Mouse (Mus musculus) forebrain, embryonic 15.5 days (tissue): Measurements from ENCODE around the gene Stac. TPM values are rescaled to one million over a fixed set of nuclear protein-coding genes. Genes with fewer than 3 reads are reported as not detected.

ENCODE experiments used
- ATAC-seq: fragments of 200-750 bp; cut with Nextera tagmentation; replicated peaks from 2 replicates; pipeline ENCODE4 v1.8.0; 2017; ENCODE audit warnings: mild to moderate bottlenecking, moderate TSS enrichment, moderate library complexity
- H3K27ac ChIP-seq: fragments of 300-500 bp; sonication (generic); replicated peaks from 2 replicates; pipeline ENCODE4 v1.5.1; 2015; ENCODE audit warnings: mild to moderate bottlenecking, inconsistent platforms
- H3K27me3 ChIP-seq: fragments of 300-500 bp; sonication (generic); 2 replicates; pipeline ENCODE4 v1.6.1; 2015; ENCODE audit warnings: inconsistent platforms
- H3K36me3 ChIP-seq: fragments of 300-500 bp; sonication (generic); 2 replicates; pipeline ENCODE4 v1.6.1; 2015; ENCODE audit warnings: mild to moderate bottlenecking, inconsistent platforms
- H3K4me1 ChIP-seq: fragments of 300-500 bp; sonication (generic); 2 replicates; pipeline ENCODE4 v1.6.1; 2015; ENCODE audit warnings: inconsistent platforms
- H3K4me2 ChIP-seq: fragments of 300-500 bp; sonication (generic); replicated peaks from 2 replicates; pipeline ENCODE4 v1.6.1; 2015; ENCODE audit warnings: mild to moderate bottlenecking, inconsistent platforms
- H3K4me3 ChIP-seq: fragments of 300-500 bp; sonication (generic); 2 replicates; pipeline ENCODE4 v1.5.1; 2015; ENCODE audit warnings: mild to moderate bottlenecking, inconsistent platforms
- H3K9ac ChIP-seq: fragments of 300-500 bp; sonication (generic); replicated peaks from 2 replicates; pipeline ENCODE4 v1.6.1; 2015; ENCODE audit warnings: mild to moderate bottlenecking, inconsistent platforms
- H3K9me3 ChIP-seq: fragments of 300-500 bp; sonication (generic); 2 replicates; pipeline ENCODE4 v1.6.1; 2016; ENCODE audit warnings: inconsistent platforms
- WGBS: fragments of 180-500 bp; shearing (Covaris S2); methylation state at CpG from one replicate; pipeline ENCODE4 v1.1.7; 2015; ENCODE audit warnings: mixed read lengths; 5-methylcytosine and 5-hydroxymethylcytosine counted together
- polyA plus RNA-seq: library from polyadenylated mRNA; unstranded; fragments of >200 nt; fragmentation: Nextera tagmentation; extraction: Ambion mirVana; gene quantifications from 2 replicates; pipeline ENCODE4 v1.2.1, GENCODE M21; 2015

Gene Stac
- 3.5 and 4.0 TPM in 2 replicates for polyA plus RNA-seq

GRCm38 (mm10) chr9:111689680-111690483, at the start of gene Stac:
Stac (minus strand) TSS chr9:111690348.
- peaks cover 17% of the 10 kb centered on the region for H3K4me1 ChIP-seq
- 3% methylated on average over 64 of the region's 64 CpGs for WGBS
- H3K4me3 ChIP-seq: peak within 1 kb of the TSS; percentile 51
- H3K9me3 ChIP-seq: no peaks in the 10 kb centered on the region
- H3K27me3 ChIP-seq: no peaks in the 10 kb centered on the region
- H3K9ac ChIP-seq: peak within 1 kb of the TSS; percentile 57
- peak within 1 kb of the TSS; percentile 89 for H3K4me2 ChIP-seq
- H3K36me3 ChIP-seq: no peaks in the 10 kb centered on the region
- H3K27ac ChIP-seq: no peak within 1 kb of the TSS
- ATAC-seq: peak; percentile 80

- H3K27ac ChIP-seq: no peak overlapping the region
These were observed 49.5 kb upstream of the Stac start for GRCm38 (mm10) chr9:111739431-111740245.

GRCm38 (mm10) chr9:111739026-111739425, 48.9 kb upstream of the Stac start:
- ATAC-seq: no peak
- no peaks in the 10 kb centered on the region for H3K9me3 ChIP-seq
- H3K36me3 ChIP-seq: no peaks in the 10 kb centered on the region
- no peak overlapping the region for H3K4me3 ChIP-seq
- no peak overlapping the region for H3K27ac ChIP-seq
- no peaks in the 10 kb centered on the region for H3K4me1 ChIP-seq
- H3K27me3 ChIP-seq: no peaks in the 10 kb centered on the region
- 77% methylated on average over 3 of the region's 3 CpGs for WGBS
- H3K4me2 ChIP-seq: no peak overlapping the region
- H3K9ac ChIP-seq: no peak overlapping the region

More at GRCm38 (mm10) chr9:111739431-111740245, 49.5 kb upstream of the Stac start:
- Histone ChIP-seq H3K4me1 (no peaks in the 10 kb centered on the region), H3K36me3 (no peaks in the 10 kb centered on the region), H3K4me2 (no peak overlapping the region), H3K9me3 (no peaks in the 10 kb centered on the region), H3K27me3 (no peaks in the 10 kb centered on the region), H3K4me3 (no peak overlapping the region), H3K9ac (no peak overlapping the region)
- 74% methylated on average over 10 of the region's 10 CpGs for WGBS
- no peak for ATAC-seq

- Histone ChIP-seq H3K4me2 (no peak overlapping the region), H3K9me3 (no peaks in the 10 kb centered on the region), H3K27me3 (no peaks in the 10 kb centered on the region), H3K9ac (no peak overlapping the region), H3K4me1 (no peaks in the 10 kb centered on the region), H3K36me3 (no peaks in the 10 kb centered on the region), H3K27ac (no peak overlapping the region), H3K4me3 (no peak overlapping the region)
- 84% methylated on average over 2 of the region's 2 CpGs for WGBS
- no peak for ATAC-seq
These were observed 47.6 kb upstream of the Stac start for GRCm38 (mm10) chr9:111737796-111738195.

GRCm38 (mm10) chr9:111735931-111736330, 45.8 kb upstream of the Stac start:
- no peaks in the 10 kb centered on the region for H3K36me3 ChIP-seq
- H3K4me3 ChIP-seq: no peak overlapping the region
- H3K9me3 ChIP-seq: no peaks in the 10 kb centered on the region
- no peak overlapping the region for H3K27ac ChIP-seq
- ATAC-seq: no peak
- no peaks in the 10 kb centered on the region for H3K27me3 ChIP-seq
- H3K9ac ChIP-seq: no peak overlapping the region
- H3K4me1 ChIP-seq: no peaks in the 10 kb centered on the region
- H3K4me2 ChIP-seq: no peak overlapping the region
- 83% methylated on average over 3 of the region's 3 CpGs for WGBS

- 87% methylated on average over 9 of the region's 9 CpGs for WGBS
- H3K27ac ChIP-seq: no peak overlapping the region
- H3K4me1 ChIP-seq: no peaks in the 10 kb centered on the region
- no peak overlapping the region for H3K4me3 ChIP-seq
- no peaks in the 10 kb centered on the region for H3K9me3 ChIP-seq
- no peak for ATAC-seq
- H3K4me2 ChIP-seq: no peak overlapping the region
- H3K9ac ChIP-seq: no peak overlapping the region
- H3K36me3 ChIP-seq: no peaks in the 10 kb centered on the region
- H3K27me3 ChIP-seq: no peaks in the 10 kb centered on the region
These were observed 42.0 kb upstream of the Stac start for GRCm38 (mm10) chr9:111731939-111732670.

GRCm38 (mm10) chr9:111724981-111725593, 34.9 kb upstream of the Stac start:
- Histone ChIP-seq H3K27ac (0 out of 2 replicates have a peak overlapping the region, but pooled peaks have one; percentile 5), H3K9ac (no peak overlapping the region), H3K4me1 (no peaks in the 10 kb centered on the region), H3K36me3 (no peaks in the 10 kb centered on the region), H3K9me3 (no peaks in the 10 kb centered on the region), H3K27me3 (no peaks in the 10 kb centered on the region), H3K4me2 (no peak overlapping the region), H3K4me3 (no peak overlapping the region)
- ATAC-seq: no peak
- WGBS: 10% methylated on average over 5 of the region's 5 CpGs

GRCm38 (mm10) chr9:111714457-111714856, 24.3 kb upstream of the Stac start:
- H3K27ac ChIP-seq: no peak overlapping the region
- no peaks in the 10 kb centered on the region for H3K27me3 ChIP-seq
- no peaks in the 10 kb centered on the region for H3K9me3 ChIP-seq
- no peak overlapping the region for H3K4me2 ChIP-seq
- no peaks in the 10 kb centered on the region for H3K4me1 ChIP-seq
- H3K4me3 ChIP-seq: no peak overlapping the region
- 39% methylated on average over 3 of the region's 3 CpGs for WGBS
- no peak overlapping the region for H3K9ac ChIP-seq
- no peak for ATAC-seq
- no peaks in the 10 kb centered on the region for H3K36me3 ChIP-seq

GRCm38 (mm10) chr9:111700101-111700500, 10.0 kb upstream of the Stac start:
- no peak for ATAC-seq
- no peaks in the 10 kb centered on the region for H3K4me1 ChIP-seq
- H3K4me3 ChIP-seq: no peak overlapping the region
- H3K27me3 ChIP-seq: no peaks in the 10 kb centered on the region
- no peaks in the 10 kb centered on the region for H3K36me3 ChIP-seq
- H3K9me3 ChIP-seq: no peaks in the 10 kb centered on the region
- no peak overlapping the region for H3K4me2 ChIP-seq
- 76% methylated on average over 2 of the region's 2 CpGs for WGBS
- H3K27ac ChIP-seq: no peak overlapping the region
- H3K9ac ChIP-seq: no peak overlapping the region

- Histone ChIP-seq H3K4me1 (peaks cover 17% of the 10 kb centered on the region), H3K27ac (no peak overlapping the region), H3K27me3 (no peaks in the 10 kb centered on the region), H3K9ac (peak overlapping the region; percentile 57), H3K4me3 (peak overlapping the region; percentile 51), H3K36me3 (no peaks in the 10 kb centered on the region), H3K4me2 (peak overlapping the region; percentile 89), H3K9me3 (no peaks in the 10 kb centered on the region)
- WGBS: 10% methylated on average over 6 of the region's 6 CpGs
- peak; percentile 19; the same call in 1 of the 2 replicates for ATAC-seq
These were observed 322 bp upstream of the Stac start for GRCm38 (mm10) chr9:111690484-111690855.

- Histone ChIP-seq H3K4me3 (no peak overlapping the region), H3K9me3 (no peaks in the 10 kb centered on the region), H3K4me1 (peaks cover 17% of the 10 kb centered on the region), H3K4me2 (peak overlapping the region; percentile 89), H3K27ac (no peak overlapping the region), H3K27me3 (no peaks in the 10 kb centered on the region), H3K36me3 (no peaks in the 10 kb centered on the region), H3K9ac (no peak overlapping the region)
- 56% methylated on average over 11 of the region's 11 CpGs for WGBS
- ATAC-seq: peak; percentile 29; the same call in 1 of the 2 replicates
These were observed 1.0 kb downstream of the Stac start for GRCm38 (mm10) chr9:111689146-111689545.
